Mouse (Mus musculus): Measurements from ENCODE around the gene Meltf.

The Meltf gene

GRCm38 (mm10) chr16:31893396-31894141 lies 15.0 kb downstream of the Meltf start:
- no peak for DNase-seq (ENCODE audit: low spot score)

- no peak for DNase-seq (ENCODE audit: low spot score)
These were observed 18.6 kb downstream of the Meltf start for GRCm38 (mm10) chr16:31896971-31897774.

- DNase-seq (ENCODE audit: low spot score), result no peak
These were observed 20.1 kb downstream of the Meltf start for GRCm38 (mm10) chr16:31898546-31899326.

GRCm38 (mm10) chr16:31901886-31902285 lies 23.3 kb downstream of the Meltf start:
- DNase-seq (ENCODE audit: low spot score), result no peak

- DNase-seq (ENCODE audit: low spot score), result no peak
These were observed 24.6 kb downstream of the Meltf start for GRCm38 (mm10) chr16:31903239-31903638.

GRCm38 (mm10) chr16:31905331-31905730 lies 26.7 kb downstream of the Meltf start:
- DNase-seq (ENCODE audit: low spot score), result no peak

- no peak for DNase-seq (ENCODE audit: low spot score)
These were observed 27.5 kb downstream of the Meltf start for GRCm38 (mm10) chr16:31905891-31906825.

- no peak for DNase-seq (ENCODE audit: low spot score)
These were observed 28.3 kb downstream of the Meltf start for GRCm38 (mm10) chr16:31906896-31907295.

GRCm38 (mm10) chr16:31908959-31909358 lies 30.3 kb downstream of the Meltf start:
- no peak for DNase-seq (ENCODE audit: low spot score)

GRCm38 (mm10) chr16:31910281-31910847 lies 31.8 kb downstream of the Meltf start:
- no peak for DNase-seq (ENCODE audit: low spot score)

- no peak for DNase-seq (ENCODE audit: low spot score)
These were observed 39.2 kb downstream of the Meltf start for GRCm38 (mm10) chr16:31917776-31918175.

- DNase-seq (ENCODE audit: low spot score), result peak; percentile 38
These were observed 39.7 kb downstream of the Meltf start for GRCm38 (mm10) chr16:31918248-31918724.

- no peak for DNase-seq (ENCODE audit: low spot score)
These were observed 45.8 kb downstream of the Meltf start for GRCm38 (mm10) chr16:31924368-31924767.

- no peak for DNase-seq (ENCODE audit: low spot score)
These were observed 47.5 kb downstream of the Meltf start for GRCm38 (mm10) chr16:31926091-31926490.

GRCm38 (mm10) chr16:31926547-31927182 lies 48.1 kb downstream of the Meltf start:
- no peak for DNase-seq (ENCODE audit: low spot score)

- DNase-seq (ENCODE audit: low spot score), result no peak
These were observed 48.8 kb downstream of the Meltf start for GRCm38 (mm10) chr16:31927412-31927811.

GRCm38 (mm10) chr16:31931330-31931729 lies 52.7 kb downstream of the Meltf start:
- DNase-seq (ENCODE audit: low spot score), result no peak

GRCm38 (mm10) chr16:31932255-31932654 lies 53.6 kb downstream of the Meltf start:
- no peak for DNase-seq (ENCODE audit: low spot score)

GRCm38 (mm10) chr16:31932840-31933697 lies 54.5 kb downstream of the Meltf start:
- DNase-seq (ENCODE audit: low spot score), result peak; percentile 48
